Mouse (Mus musculus): ENCODE results near the gene Olfr486.
"Not testable (repeated sequence)": the region's sequence is repeated elsewhere in the genome, so short reads cannot be mapped to it uniquely, and the experiment has no call there.

DNA sequence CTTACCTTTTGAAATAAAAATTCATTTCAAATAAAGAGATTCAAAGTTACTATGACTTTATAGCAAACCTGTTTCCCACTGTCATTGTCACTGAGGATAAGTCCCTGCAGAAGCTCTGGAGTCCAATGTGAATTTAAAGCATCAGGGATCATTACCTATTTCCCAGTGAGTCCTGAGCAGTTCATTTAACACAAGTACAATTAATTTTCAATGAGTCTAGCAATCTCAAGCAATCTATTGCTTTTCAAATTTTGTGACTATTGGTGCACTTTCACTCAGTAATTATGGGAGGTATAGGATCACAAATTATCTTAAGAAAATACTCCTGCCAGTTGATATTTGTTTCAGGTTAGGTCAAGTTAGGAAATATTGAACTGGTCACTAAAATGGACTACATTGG lies 42.0 kb upstream of the Olfr486 start, which contains the start of gene Olfr487:
- TF ChIP-seq CTCF (IDR thresholded peaks at IDR 0.05; ENCODE audit: low read depth, low read length); GATA1 (IDR thresholded peaks at IDR 0.05; ENCODE audit: borderline replicate concordance, low read length): not testable (repeated sequence)
